Mouse (Mus musculus) embryo, embryonic 10.5 days (tissue): Measurements from ENCODE around the gene Prr32.

ENCODE experiments used
- DNase-seq: peaks from one replicate; pipeline ENCODE4 v3.0.0-alpha.2; 2015; ENCODE audit warnings: low spot score

Gene Prr32

GRCm38 (mm10) chrX:45090604-45091003 lies at the start of gene Prr32:
Prr32 (plus strand) TSS chrX:45090904.
- DNase-seq = no peak
